Mouse (Mus musculus): ENCODE data around the gene Gm11549. TPM values are rescaled to one million over a fixed set of nuclear protein-coding genes. Genes with fewer than 3 reads are reported as not detected.
A peak's percentile ranks its signal among the peaks of the same experiment; 100 is the strongest.

Gene Gm11549
- polyA plus RNA-seq, 1 experiment = not detected

- TF ChIP-seq GATA1 (IDR thresholded peaks at IDR 0.05; ENCODE audit: low read length) = no peak
Measured at GRCm38 (mm10) chr3:36494613-36495012, 27.0 kb downstream of the Gm11549 start.

GRCm38 (mm10) chr3:36493641-36494283, 27.9 kb downstream of the Gm11549 start:
- no peak for TF ChIP-seq GATA1 (IDR thresholded peaks at IDR 0.05; ENCODE audit: low read length)

GRCm38 (mm10) chr3:36492716-36493391, 28.8 kb downstream of the Gm11549 start:
- peak; percentile 59 for TF ChIP-seq GATA1 (IDR thresholded peaks at IDR 0.05; ENCODE audit: low read length)

- no peak for TF ChIP-seq GATA1 (IDR thresholded peaks at IDR 0.05; ENCODE audit: low read length)
Measured at GRCm38 (mm10) chr3:36491535-36491934, 30.1 kb downstream of the Gm11549 start.

- TF ChIP-seq GATA1 (IDR thresholded peaks at IDR 0.05; ENCODE audit: low read length) = no peak
Measured at GRCm38 (mm10) chr3:36489590-36489910, 32.1 kb downstream of the Gm11549 start.

GRCm38 (mm10) chr3:36488899-36489589, 32.6 kb downstream of the Gm11549 start:
- no peak for TF ChIP-seq GATA1 (IDR thresholded peaks at IDR 0.05; ENCODE audit: low read length)

- no peak for TF ChIP-seq GATA1 (IDR thresholded peaks at IDR 0.05; ENCODE audit: low read length)
Measured at GRCm38 (mm10) chr3:36488367-36488766, 33.2 kb downstream of the Gm11549 start.

- no peak for TF ChIP-seq GATA1 (IDR thresholded peaks at IDR 0.05; ENCODE audit: low read length)
Measured at GRCm38 (mm10) chr3:36486881-36487280, 34.7 kb downstream of the Gm11549 start.

GRCm38 (mm10) chr3:36486176-36486575, 35.4 kb downstream of the Gm11549 start:
- TF ChIP-seq GATA1 (IDR thresholded peaks at IDR 0.05; ENCODE audit: low read length) = no peak

GRCm38 (mm10) chr3:36484292-36484691, 37.3 kb downstream of the Gm11549 start:
- no peak for TF ChIP-seq GATA1 (IDR thresholded peaks at IDR 0.05; ENCODE audit: low read length)

- no peak for TF ChIP-seq GATA1 (IDR thresholded peaks at IDR 0.05; ENCODE audit: low read length)
Measured at GRCm38 (mm10) chr3:36482940-36483339, 38.7 kb downstream of the Gm11549 start.

- no peak for TF ChIP-seq GATA1 (IDR thresholded peaks at IDR 0.05; ENCODE audit: low read length)
Measured at GRCm38 (mm10) chr3:36481776-36482193, 39.8 kb downstream of the Gm11549 start.

- no peak for TF ChIP-seq GATA1 (IDR thresholded peaks at IDR 0.05; ENCODE audit: low read length)
Measured at GRCm38 (mm10) chr3:36480486-36480885, 41.1 kb downstream of the Gm11549 start.

GRCm38 (mm10) chr3:36478776-36479175, 42.8 kb downstream of the Gm11549 start:
- TF ChIP-seq GATA1 (IDR thresholded peaks at IDR 0.05; ENCODE audit: low read length) = no peak

- no peak for TF ChIP-seq GATA1 (IDR thresholded peaks at IDR 0.05; ENCODE audit: low read length)
Measured at GRCm38 (mm10) chr3:36476261-36477155, 45.1 kb downstream of the Gm11549 start.
